Mouse (Mus musculus): ENCODE measurements at regions not wholly inside any gene's neighbourhood (a gene's known extent, or its start where the extent isn't known, plus 50 kb on each side); places are given as distances from the start of the nearest gene placed in this dataset.

DNA sequence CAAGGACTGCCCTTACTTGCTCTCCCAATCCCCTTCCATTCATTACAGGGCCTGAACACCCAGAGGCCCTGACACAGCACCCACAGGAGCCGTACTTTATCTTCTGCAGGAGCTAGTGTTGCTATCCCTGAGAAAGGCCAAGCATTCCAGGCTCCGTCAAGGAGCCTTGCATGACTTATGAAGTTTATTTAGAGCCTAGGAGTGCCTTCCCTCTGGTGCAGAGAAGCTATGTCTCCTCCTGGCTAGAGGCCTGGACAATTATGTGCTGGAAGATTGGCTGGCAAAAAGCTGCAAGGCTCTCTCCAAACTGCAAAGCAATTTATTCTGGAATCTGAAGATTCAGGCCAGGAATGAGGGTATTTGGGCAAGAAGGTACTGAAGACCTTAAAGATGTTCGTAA is 612.0 kb upstream of the Cdh5 start:
- in situ Hi-C loops (cut with MboI, MseI), result no loop called here

DNA sequence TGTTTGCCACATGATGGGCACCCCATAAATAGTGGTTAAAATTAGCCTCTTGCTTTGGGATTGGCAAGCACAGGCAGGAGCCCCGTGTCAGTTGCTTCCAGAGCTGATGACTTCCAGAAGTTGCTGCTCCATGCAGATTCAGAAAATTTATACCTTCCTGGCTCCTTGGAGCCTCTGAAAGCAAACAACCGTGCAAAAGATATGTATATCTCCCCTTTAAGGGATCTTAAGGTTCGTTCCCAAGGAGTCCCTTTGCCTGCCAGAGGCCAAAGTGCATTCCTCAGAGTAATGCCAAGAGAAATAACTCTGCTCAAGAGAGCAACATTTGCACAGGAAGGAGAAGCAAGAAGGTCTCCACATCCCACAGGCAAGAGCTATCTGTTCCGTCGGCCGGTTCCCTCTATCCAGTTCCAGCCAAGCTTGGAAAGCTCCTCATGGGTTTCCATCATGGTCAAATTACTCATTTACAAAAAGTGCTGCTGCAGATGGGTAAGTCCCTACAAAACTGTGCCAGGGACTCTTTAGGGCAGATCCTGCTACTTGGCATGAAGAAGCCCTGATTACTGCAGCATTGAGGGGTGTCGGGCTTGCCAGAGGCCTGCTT is 608.4 kb upstream of the Cdh5 start:
- in situ Hi-C loops (cut with MboI, MseI), result no loop called here

DNA sequence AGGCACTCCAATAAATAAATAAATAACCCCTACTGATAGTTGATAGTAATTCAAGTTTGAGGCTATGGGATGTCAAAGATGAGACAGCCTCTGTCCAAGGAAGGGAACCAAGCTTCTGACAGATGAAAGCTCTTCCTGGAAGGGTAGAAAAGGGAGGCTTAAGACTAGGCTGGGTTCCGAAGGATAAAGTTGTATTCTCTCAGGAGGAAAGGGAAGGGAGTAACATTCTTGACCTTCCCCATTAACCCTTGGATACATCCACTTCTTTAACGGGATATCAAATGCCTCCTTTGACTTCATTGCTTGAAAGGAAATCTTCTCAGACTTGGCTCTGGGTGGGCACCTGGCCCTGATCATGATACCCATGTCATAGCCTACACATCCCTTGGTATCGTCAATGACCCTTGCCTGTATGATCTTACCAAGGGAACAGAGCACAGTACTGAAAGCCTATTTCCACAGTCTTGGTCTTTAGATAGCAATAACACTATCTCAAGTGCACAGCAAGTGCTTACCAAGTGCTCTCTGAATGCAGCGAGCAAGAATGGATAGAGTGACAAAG is 607.4 kb upstream of the Cdh5 start:
- in situ Hi-C loops (cut with MboI, MseI), result no loop called here

DNA sequence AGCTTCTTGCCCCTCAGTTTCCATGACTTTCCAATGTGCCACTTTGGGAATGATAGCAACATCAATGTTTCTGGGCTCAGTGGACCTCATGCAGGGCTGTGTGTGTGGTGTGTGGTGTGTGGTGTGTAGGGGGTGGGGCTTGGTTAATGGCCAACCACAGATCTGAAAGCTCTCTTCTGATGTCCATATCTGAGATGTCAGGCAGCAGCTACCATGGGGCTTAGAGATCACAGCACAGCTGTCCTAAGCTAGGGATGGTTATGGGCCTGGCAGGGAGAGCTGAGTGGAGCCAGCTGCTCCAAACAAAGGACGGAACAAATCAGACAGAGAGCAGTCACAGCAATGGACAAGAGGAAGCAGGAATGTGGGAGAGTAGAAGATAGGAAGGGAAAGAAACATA is 606.8 kb upstream of the Cdh5 start:
- in situ Hi-C loops (cut with MboI, MseI), result no loop called here

DNA sequence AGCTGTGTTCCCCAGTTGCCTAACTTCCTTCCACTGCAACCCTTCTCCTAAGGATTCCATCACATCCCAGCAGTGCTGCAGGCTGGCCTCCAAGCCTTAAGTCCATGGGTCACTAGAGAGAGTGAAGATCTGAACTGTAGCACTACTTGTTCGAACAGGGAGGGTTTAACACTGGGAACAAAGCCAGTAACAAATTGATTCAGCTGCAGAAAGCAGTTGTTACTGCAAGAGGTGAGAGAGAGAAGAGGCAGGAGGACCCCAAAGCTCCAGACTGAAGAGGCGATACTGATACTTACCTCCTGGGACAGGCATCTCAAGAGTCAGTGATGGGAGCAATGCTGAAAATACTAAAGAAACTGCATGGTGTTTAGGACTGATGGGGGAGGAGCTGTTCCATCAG is 600.1 kb upstream of the Cdh5 start:
- in situ Hi-C loops (cut with MboI, MseI), result no loop called here

DNA sequence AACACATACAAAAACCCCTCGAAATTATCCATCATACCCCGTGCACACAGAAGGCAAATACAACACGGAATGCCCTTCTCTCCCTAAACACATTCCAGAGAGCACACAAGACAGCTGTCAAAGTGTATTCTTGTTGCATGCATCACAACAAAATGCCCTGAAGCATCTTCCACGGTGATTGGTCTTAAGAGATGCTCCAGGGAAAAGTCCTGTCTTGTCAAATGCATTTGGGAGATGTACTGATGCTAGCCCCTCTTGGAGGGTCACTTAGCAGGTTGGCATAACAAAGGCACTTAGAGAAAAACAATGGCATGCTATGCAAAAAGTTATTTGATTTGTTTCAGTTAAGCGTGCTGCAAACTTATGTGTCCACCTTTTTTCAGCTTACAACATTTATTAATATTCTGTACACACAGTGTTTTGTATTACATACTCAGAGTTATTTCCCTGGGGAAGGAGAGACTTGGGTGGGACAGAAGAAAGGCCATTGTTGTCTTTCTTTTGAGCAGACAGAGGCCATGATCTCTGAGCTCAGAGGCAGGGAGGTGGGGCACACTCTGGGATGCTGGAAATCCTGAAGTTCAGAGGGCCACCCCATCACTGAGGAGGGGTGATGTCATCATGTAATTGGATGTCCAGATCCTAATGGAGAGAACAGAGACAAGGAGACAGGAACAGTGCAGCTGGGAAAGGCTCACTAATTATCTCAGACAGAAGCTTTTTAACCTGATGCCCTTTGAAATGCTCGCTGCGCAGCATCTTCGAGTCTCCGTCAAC is 598.2 kb upstream of the Cdh5 start:
- in situ Hi-C loops (cut with MboI, MseI), result no loop called here

DNA sequence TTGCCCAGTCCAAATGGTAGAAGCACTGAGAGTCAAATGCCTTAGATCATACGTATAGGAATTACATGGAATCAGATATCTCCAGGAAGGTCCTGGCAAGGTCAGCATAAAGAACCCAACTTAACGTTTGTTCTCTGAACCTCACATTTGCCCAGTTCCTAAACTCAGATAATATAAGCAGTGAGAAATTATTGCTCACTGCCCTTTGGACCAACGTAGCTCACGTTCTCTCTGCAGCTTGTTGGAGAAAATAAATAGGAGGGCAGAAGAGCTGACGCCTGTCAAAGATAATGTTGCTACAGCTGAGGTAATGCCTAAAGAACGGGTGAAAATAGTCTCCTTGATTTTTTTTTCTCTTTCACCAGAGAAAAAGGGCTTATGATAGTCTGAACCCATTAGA is 595.1 kb upstream of the Cdh5 start:
- in situ Hi-C loops (cut with MboI, MseI), result no loop called here

DNA sequence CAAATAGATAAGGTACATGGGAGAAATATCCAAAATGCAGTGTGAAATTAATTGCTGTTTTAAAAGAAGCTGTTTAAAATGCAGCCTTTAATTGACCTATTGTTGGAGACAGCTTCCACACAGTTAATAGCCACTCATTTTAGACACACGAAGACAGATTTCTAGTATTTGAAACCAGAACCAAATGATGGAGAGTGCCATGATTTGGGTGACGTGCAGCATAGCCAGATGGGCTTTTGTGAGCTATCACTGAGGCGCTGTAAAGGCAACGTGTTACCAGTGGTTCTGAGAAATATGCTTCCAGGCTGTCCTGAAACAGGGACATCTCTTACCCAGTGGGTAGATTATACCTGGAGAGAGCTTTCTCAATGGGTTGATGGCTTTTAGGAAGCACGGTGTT is 594.4 kb upstream of the Cdh5 start:
- in situ Hi-C loops (cut with MboI, MseI), result no loop called here

DNA sequence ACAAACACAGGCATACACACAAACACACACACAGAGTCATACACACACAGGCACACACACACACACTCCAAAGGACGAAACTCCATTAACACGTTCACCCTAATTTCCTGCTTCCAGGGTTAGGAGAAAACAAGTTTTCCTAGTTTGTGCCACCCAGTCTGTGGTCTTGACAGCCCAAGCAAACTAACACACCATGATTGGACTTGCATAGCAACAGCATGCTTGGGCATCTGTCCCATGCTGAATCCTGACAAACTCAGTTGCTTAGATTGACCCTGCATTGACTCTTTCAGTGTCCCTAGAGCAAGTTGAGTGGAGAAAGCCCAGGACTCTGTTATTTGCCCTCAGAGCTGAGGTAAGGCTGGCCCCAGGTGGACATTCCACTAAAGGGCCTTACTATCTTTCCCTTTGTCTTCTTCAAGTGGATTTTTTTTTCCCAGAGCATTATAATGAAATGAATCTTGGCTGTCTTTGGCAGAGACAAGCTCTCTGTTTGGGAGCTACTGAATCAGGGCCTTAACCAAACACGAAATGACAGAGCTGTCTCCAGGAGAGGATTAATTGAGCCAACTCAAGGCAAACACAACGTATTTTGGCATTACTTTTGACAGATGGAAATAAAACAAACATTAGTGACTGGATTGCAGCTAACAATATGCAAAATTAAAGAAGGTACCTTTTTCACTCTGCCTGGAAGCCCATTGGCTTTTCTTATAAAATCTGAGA is 581.1 kb upstream of the Cdh5 start:
- in situ Hi-C loops (cut with MboI, MseI), result no loop called here

DNA sequence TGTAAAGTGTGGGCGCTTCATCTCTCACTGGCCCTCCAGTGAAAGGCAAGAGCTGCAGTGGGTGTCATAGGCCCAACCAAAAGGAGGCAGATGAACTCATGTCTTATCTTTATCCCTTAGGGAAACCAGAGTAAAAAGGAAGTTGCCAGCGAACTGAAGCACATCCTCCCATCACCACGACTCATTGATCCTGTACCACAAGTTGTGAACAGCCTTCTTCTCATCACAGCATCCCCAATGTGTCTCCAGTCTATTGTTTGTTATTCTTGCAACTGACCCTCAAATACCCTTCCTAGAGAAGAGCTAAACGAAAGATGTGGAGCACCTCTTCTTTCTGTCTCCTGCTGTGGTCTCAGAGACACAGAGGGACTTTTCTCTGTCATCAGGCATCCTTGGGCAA is 570.5 kb upstream of the Cdh5 start:
- in situ Hi-C loops (cut with MboI, MseI), result no loop called here

DNA sequence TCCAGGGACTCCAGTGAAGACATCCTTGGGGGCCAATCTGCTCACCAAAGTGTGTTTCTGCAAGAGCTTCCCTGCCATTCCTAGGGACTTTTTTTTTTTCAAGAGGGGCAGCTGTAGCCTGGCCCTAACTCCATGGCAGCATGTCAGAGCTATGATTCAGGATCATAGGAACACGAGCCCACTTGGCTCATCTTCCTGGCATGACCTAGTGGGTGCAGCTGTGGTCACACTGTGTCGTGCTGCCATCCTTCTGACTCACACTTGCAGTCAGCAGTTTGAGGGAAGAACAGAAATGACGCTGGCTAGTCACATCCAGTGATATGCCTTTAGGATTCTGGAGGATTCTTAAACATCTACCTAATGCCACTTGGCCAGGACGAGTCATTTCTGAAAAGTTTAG is 566.5 kb upstream of the Cdh5 start:
- in situ Hi-C loops (cut with MboI, MseI), result no loop called here

DNA sequence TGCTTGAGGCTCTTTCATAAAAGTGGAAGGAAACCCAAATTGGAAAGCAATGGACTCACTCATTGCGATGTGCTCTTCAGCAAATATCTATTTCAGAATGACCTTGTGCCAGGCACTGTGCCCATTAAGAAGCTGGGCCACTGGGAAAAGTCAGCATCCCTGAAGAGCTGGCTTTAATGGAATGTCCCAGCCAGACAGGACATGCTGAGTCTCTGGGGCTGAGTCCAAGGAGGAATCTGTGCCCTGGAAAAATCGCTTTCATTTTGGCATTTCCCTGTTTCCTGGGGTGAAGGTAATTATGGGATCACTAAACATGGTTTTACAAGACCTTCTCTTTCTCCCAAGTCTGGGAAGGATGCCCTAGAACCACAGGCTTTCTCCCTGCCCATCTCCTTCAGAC is 564.6 kb upstream of the Cdh5 start:
- in situ Hi-C loops (cut with MboI, MseI), result no loop called here

DNA sequence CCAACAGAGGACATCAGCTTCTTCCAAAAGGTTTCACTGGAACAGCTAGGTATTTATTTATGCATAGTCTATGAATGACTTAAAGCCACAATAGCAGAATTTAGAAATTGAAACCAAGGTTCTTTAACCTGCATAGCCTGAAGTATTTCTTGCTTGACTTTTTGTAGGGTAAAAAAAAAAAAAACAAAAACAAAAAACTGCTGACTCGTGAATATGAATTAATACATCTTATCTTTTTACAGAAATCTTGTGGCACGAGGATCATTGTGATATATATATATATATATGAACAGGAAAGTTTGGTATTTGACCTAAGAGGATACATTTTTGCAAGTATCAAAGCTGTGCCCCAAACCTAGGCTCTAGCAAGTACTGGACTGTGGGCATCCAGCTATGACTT is 559.5 kb upstream of the Cdh5 start:
- in situ Hi-C loops (cut with MboI, MseI), result no loop called here

DNA sequence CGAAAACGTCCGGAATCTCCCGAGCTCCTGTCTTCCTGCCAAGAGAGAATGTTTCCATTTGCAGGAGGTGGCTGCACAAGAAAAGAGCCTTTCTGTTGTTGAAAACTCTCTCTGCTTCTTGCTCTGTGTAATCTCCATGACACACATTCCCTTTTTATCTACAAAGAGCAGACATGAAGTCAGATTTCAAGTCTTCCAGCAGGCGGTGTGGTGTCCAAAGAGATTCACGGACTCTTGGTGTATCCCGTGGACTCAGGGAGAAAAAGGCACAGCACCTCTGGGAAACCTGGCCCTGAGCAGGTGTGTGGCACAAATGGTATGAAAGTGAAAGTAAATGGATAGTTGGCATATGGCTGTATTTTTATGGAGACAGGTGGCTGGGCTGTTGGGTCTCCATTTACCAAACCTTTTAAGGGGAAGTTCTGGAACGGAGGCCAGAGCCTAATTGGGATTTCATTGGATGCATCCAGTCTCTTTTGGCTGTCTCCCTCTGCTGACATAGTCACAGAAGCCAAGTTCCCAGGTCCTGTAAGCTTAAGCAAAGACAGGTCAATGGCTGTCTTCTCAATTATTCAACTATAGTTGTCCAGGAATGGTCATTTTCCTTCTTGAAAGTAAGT is 549.4 kb upstream of the Cdh5 start:
- in situ Hi-C loops (cut with MboI, MseI), result no loop called here

DNA sequence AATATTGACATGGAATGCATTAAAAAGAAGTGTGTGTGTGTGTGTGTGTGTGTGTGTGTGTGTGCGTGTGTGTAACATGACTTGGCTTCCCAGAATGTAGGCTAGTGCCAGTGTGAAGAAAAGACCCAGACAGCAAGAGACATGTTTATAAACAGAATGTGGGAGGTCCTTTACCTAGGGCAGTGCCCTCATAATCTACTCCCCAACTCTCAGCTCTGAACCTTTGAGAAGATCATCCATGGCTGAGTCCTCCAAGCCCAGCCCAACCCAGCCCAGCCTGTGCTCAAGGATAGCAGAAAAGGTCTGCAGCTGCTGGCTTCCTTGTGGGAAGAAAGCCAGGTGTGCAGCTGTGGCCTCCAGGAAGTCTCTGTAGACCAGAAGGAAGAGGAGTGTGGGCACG is 539.8 kb upstream of the Cdh5 start:
- in situ Hi-C loops (cut with MboI, MseI), result no loop called here

DNA sequence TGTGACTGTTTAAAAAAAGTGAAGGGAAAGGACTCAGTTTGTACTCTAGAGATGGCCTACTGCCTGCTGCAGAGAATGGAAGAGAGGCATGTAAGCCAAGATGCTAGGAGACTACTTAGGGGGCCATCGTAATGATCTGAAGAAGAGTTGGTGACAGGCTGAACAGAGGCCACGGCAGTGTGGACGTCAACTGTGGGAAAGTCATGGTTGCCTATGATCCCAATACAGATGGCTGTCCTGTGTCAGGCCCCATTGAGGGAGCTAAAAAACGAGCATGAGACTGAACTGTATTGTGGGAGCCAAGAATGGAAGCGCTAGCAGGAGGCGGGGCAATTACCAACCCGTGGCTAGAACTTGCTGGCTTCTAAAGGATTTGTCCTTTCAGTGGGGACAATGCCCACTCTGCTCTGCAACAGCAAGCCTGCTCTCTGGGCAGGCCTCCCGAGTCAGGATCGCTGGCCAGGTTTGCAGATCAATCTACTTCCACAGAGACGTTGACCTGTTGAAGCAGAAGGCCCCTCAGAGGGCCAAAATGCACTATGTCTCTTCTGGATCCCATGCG is 530.5 kb upstream of the Cdh5 start:
- in situ Hi-C loops (cut with MboI, MseI), result loop anchor here in 1 of 2 experiments (10.0 kb wide), 1 partner anchor 646 kb away; no protein-coding TSS in a partner anchor

DNA sequence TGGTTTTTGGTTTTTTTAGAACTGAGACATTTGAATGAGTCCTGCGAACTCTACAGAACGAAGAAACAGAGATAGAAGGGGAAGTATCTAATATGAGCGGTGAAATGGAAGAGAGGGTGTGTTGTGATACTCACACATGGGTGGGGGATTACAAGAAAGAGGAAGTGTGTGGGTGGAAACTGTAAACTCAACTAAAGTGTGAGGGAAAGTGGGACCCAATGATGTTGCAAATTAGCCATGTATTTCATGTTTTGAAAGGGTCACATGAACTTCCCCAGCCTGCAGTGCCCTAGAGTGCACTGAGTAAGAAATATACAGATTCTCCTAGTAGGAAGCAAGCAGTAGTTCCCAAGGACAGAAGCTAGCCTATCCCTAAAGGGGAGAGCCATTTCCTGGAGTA is 524.3 kb upstream of the Cdh5 start:
- in situ Hi-C loops (cut with MboI, MseI), result loop anchor here in 1 of 2 experiments (10.0 kb wide), 1 partner anchor 652 kb away; no protein-coding TSS in a partner anchor

DNA sequence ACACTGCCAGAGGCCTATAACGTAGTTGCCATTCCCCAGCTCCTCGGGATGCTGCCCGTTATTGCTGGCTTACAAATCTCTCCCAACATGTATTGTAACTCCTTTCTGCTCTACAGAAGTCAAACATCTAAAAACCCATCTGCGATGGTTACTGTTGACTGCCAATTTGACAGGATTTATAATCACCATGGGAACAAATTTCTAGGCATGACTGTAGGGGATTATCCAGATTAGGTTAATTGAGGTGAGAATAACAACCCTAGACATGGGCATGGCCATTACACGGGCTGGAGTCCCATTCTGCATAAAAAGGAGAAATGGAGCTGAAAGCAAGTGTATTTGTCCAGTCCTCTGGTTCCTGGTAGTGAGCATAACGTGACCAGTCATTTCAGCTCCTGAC is 523.4 kb upstream of the Cdh5 start:
- in situ Hi-C loops (cut with MboI, MseI), result loop anchor here in 1 of 2 experiments (10.0 kb wide), 1 partner anchor 653 kb away; no protein-coding TSS in a partner anchor

DNA sequence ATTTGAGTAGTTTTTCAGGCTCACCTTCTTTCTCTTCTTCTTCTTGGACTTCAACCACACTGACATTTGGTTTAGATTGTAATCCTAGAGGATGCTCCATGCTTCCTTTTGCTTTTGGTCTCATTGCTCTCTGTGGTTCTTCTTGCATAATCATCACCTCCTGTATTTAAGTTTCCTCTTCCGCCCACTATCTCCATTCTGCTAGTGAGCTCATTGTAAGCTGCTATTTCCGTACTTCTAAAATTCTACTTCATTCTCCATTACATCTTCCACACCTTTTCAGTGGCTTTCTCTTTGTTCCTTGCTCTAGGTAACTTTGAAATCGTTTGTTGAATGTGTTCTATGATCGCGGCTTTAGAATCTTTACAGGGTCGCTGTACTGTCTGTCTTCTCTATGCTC is 493.1 kb upstream of the Cdh5 start:
- in situ Hi-C loops (cut with MboI, MseI), result no loop called here

DNA sequence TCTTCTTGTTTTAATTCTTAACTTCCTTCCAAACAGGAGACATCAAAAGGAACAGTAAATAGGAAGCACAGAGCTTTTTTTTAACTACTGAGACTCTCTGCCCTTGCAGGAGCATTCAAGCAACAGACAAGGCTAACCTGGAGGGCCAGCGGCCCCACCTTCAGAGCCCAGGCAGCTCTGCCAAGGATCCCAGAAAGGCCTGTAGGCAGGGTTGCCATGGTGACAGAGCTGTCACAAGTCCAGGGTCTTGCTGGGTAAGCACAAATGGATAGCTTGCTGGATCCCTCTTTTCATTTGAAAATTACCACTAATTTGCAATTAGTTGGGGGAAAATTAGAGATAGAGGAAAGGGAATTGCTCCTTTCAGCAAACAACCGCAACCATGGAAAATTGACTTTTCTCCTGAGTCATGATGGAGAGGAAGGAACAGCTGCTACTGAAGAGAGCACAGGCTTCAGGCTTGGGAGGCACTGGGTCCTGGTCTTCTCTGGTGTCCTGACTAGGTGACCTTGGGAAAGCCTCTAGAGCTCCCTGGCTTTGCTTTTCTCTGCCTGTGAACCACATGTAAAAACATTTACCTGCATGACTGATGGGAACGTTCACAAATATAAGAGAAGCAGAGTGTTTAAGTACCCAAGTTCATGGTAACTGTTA is 477.5 kb upstream of the Cdh5 start:
- in situ Hi-C loops (cut with MboI, MseI), result no loop called here

All from T-helper 17 cell (primary cell).